Mouse (Mus musculus) ZHBTc4 (cell line): Measurements from ENCODE around the gene Adra1b.
A peak's percentile ranks its signal among the peaks of the same experiment; 100 is the strongest.

Experiments used
- DNase-seq: peaks from one replicate; pipeline ENCODE4 v3.0.0-alpha.2; 2011; ENCODE audit warnings: low read depth, low spot score

Gene Adra1b

DNA sequence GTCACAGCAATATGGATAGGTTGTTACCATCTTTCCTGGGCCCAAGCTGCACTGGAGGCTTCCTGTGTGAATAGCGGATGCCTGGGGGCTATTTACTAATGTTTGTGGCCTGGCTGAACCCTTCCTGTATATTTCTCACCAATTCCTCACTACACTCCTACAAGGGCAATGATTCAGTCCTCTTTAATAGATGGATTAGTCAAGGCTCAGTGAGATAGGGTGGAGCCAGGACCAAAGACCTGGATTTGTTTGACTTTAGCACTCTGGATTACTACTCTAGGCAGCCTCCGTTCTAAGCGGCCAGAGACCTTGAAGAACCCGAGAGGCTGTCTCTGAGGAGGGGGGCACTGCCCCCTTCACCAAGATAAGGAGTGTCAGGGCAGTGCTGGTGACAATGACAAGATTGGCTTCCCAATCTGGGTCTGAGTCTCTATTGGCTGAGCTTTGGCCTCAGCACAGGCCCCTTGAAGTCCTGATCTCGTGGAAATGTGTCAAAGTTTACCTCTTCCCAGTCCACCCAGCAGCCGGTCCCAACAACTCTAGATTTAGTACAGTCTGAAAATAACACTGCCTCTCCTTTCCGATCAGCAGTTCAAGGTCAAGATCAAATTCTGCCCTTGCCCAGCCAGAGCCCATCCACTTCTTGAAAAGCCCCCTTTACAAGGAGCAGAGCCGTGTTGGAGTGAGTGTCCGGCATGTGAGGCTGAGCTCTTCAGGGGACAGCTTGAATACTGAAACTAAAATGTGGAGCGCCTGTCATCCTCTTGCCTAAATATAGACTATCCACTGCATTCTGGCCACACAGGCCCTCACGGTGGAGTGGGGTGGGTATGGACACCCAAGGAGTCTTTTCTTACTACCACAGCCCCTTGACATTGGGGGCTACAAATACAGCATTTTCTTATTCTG, 80.2 kb downstream of the Adra1b start:
- no peak for DNase-seq

- no peak for DNase-seq
Observed at GRCm38 (mm10) chr11:43817368-43817923, 83.6 kb downstream of the Adra1b start.

GRCm38 (mm10) chr11:43812535-43812934, 88.5 kb downstream of the Adra1b start:
- DNase-seq: no peak

DNA sequence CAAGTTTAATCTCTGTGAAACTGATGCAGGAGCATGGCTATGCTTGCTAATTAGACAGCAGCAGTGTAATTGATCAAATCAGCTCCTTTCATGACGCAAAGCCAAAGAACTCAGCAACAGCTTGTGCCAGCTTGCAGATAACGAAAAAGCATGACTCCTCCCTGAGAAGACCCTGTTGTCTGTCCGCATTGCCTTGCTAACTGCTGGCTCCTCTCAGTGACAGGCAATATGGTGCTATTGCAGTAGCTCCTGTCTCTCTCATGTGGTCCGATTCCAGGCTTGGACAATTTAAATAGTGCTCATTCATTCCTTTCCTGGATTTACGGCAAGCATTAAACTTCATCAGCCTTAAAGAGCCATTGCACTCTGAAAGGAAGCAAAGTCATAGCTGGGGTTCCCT, 93.3 kb downstream of the Adra1b start:
- DNase-seq: no peak

DNA sequence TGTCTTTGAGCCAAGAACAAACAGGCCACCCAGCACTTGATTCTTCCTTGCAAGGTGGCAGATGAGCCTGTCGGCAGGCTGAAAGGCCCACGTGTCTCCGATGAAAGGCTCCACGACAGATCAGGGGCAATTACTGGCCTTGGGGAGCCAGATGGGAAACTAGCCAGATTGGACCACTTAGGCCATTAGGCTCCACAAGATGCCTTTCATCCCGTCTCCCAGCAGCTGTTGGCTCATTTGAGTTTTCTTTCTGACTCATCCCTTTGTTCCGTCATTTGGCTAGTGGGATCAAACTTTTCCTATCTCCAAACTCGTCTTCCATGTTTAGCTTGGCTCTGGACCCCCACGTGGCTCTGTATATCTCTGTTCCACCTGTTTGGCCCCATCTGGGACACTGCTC, 105.0 kb downstream of the Adra1b start:
- no peak for DNase-seq

DNA sequence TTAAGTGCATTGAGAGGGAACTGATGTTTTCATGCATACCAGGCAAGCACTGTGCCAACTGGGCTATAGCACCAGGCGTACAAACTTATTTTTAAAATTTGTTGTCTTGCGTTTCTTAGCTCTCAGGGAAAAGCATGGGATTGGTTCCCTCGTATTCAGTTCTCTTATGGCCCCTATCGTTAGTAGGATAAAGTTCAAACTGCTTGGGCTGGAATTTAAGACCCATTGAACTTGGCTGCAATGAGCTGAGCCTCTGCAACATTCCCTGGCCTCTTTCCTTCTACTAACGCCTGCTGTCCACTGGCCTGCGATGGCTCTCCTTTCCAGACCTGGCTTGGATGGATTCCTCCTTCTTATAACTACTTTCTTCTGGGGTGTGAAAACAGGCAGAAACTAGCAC, 110.6 kb downstream of the Adra1b start:
- DNase-seq: no peak

DNA sequence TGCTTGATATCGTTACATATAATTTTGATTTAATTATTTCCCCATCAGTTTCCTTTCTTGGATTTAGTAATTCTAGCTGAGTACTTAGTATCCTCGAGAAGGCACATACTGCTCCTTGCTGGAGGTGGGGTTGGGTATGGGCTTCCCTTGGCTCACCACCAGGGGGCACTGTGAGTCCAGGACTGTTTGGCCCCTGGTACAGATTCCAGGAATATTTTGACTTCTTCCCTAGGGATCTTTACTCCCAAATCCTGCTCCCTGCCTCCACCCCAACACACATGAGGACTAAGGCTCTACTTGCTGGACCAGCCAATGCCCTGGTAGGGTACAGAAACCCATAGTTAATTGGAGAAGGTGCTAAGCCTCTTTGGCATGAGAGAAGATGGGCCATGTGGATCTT, 117.2 kb downstream of the Adra1b start:
- DNase-seq: peak; percentile 78

DNA sequence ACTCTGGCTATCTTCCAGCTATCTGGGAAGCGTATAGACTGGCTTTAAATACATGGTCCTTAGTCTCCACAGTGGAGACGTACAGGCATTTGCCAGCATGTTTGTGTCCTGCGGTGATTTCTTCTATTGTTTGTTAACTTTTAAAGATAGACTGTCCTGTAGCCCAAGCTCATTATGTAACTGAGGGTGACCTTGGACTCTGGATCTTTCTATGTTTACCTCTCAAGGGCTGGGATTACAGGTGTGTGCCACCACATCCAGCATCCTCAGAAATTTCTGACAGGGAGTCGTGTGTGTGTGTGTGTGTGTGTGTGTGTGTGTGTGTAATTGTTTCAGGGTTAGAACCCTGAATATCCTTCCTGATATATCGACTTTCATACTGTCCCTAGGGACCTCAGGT, 117.9 kb downstream of the Adra1b start:
- DNase-seq: no peak

DNA sequence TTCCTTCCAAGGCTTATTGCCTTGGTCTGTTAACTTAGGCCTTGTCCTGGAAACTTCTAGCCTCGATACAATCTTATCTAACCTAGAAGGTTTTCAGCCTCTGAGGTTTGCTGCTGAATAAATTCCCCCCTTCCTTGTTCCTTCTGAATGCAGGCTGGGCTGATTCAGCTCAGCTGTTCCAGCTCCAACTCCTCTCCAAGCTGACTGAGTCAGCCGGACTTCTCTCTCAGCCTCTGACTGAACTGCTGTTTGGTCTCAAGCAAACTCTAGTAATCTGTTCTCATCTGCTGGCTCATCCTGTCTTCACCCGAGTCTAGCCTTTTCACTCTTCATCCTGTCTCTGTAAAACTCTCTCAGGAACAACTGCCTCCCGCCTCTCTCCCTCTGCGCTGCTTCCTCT, 121.5 kb downstream of the Adra1b start:
- no peak for DNase-seq

- no peak for DNase-seq
Observed at GRCm38 (mm10) chr11:43776324-43776694, 124.7 kb downstream of the Adra1b start.

DNA sequence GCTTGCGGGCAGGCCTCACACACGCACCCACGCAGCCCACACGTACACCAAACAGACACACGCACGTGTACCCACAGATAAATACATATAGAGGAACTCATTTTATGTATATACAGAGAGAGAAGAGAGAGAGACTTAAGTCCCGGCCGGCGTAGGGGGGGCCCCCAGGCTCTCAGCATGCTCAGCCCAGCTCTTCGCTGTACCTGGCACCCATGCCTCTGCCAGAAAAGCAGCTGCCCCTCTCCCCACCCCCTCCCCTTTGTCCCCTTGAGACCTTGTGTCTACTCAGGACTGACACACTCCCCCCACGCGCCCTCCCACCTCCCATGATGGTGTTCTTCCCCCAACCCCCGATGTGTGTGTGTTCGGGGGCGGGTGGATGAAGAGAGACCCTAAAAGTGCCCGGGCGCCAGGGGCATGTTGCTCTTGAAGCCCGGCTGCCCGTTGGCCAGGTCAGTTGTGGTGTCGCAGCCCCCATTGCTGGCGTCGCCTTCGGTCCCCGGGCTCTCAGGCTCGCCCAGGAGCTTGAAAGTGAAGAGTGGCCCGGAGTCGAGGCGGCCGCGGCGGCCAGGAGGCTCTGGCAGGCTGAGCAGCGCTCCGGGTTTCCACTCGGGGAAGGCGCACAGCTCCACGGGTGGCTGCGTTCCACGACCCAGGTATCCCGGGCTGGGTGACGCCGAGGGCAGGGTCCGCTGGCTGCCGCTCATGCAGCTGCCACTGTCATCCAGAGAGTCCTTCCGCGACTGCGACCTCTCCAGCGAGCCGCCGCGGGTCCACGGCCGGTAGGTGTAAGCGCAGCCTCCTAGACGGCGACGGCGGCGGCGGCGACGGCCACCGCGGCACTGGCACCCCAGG, 125.3 kb downstream of the Adra1b start:
- peak; percentile 72 for DNase-seq

DNA sequence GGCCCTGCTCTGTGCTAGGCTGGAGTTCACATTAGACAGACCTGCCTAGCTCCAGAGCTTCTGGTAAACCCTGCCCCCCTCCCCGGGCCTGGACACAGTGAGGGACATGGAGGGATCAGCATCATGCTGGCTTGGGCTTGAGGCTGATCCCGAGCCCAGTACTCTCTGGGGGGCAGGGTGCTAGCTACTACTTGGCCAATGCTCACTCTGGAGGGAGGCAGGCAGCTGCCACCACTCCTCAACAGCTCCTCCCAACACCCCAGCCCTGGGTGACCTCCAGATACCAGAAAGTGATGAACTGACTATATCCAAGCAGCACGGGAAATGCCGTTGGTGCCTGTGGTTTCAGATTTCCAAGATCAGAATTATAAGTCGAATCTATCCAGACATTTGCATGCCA, 127.3 kb downstream of the Adra1b start:
- no peak for DNase-seq

DNA sequence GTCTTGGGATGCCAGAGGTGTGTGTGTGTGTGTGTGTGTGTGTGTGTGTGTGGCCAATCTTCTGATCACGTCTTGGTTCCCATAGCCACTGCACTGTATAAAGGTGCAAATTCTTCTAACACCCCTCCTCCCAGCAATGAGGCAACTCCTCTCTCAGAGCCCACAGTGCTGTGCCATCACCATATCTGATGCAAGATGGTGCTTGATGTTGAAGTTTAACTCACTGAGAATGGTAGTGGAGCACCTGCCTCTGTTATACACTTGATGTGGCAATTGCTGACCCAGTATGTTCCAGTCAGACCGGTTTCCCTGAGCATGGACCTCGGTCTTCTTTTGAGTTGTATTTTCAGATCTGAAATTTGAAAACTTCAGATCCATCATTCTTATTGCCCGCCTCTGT, 130.9 kb downstream of the Adra1b start:
- no peak for DNase-seq

DNA sequence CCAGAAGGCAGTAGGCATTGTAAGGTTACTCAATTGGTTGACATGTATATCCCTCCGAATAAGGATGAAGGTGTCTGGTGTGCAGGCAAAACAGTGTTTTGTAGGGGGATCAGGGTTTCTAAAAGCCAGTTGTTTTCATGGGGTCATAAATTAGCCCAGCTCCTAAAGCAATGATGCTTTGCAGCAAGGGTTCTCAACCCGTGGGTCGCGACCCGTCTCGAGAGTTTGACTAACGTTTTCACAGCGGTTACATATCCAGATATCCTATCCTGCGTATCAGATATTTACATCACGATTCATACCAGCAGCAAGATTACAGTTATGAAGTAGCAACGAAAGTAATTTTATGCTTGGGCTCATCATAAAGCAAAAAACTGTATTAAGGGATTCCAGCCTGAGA, 133.3 kb downstream of the Adra1b start:
- no peak for DNase-seq

DNA sequence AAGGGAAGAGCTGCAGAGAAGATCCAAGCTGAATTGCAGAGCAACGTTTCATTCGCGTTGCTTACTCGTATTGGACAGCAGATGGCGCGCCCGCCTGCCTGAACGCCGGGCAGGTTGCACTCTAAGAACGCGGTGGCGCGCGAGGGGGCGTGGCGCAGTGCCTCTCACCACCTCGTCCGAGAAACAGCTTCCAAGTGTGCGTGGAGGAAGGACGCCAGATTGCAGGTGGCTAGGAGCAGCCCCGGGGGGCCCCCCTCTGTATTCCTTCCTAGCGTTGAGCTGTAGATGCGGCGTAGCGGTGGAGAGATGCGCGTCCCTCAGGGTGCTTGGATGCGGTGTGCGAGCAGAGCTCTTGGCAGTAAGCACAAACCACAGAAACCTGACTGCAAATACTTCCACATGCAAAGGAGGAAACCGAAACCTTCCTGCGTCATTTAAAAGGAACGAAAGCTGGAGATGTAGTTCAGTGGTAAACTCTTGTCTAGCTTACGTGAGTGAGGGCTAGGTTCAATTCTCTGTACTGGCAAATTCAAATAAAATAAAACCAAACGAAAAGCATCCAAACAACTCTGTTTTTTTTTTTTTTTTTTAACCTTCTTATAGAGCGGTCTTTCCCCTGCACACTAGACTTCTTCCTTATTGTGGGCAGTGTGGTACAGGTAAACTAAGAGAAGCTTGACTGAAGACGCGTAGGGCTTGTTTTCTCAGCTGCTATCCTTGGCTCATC, 133.9 kb downstream of the Adra1b start:
- DNase-seq: peak; percentile 94

- no peak for DNase-seq
Observed at GRCm38 (mm10) chr11:43758436-43758835, 142.6 kb downstream of the Adra1b start.

DNA sequence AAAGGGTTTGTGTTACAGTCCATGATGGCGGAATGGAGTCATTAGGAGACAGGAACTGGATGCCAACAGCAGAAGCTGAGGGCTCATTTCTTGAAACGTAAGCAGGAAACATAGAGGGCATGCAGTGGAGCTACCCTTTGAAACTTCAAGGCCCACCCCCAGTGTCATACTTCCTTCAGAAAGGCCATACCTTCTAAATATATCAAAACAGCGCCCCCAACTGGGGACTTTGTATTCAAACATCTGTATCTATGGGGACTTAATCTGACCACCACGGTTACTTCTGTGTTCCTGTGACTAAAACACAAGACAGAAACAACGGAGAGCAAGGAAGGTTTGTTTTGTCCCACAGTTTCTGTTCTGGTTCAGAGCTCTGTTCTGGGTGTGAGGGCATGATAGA, 145.6 kb downstream of the Adra1b start:
- DNase-seq: peak; percentile 73

DNA sequence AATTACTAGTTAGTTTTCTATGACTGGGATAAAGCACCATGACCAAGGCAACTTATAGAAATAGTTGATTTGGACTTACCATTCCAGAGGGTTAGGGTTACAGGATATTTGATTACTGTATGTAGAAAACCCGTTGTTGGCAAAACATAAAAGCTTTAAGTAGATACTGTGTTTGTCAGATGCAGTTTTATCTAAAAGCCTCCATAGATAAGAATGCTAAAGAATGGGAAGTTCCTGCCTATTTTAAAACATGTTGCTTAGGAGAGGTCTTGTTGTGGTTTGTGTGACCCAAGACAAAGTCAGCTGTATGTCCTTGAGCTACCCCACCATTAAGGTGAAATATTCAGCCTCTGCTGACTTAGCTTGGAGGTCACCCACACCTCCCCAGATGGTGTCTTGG, 146.4 kb downstream of the Adra1b start:
- no peak for DNase-seq

- peak; percentile 70 for DNase-seq
Observed at GRCm38 (mm10) chr11:43751542-43751941, 149.5 kb downstream of the Adra1b start.

- DNase-seq: peak; percentile 97
Observed at GRCm38 (mm10) chr11:43747233-43748226, 153.5 kb downstream of the Adra1b start, which contains the start of gene Ttc1. Gene Ttc1, minus strand, starts transcription at chr11:43748008.
